Mouse (Mus musculus) thymus, postnatal 36 days (tissue): ENCODE data around the gene Klf3.

Source experiments
- DNase-seq, 2 experiments: peaks; one replicate each; pipeline ENCODE4 v3.0.0; 2022; ENCODE audit warnings: mixed read lengths in 2 of 2

Gene Klf3

DNA sequence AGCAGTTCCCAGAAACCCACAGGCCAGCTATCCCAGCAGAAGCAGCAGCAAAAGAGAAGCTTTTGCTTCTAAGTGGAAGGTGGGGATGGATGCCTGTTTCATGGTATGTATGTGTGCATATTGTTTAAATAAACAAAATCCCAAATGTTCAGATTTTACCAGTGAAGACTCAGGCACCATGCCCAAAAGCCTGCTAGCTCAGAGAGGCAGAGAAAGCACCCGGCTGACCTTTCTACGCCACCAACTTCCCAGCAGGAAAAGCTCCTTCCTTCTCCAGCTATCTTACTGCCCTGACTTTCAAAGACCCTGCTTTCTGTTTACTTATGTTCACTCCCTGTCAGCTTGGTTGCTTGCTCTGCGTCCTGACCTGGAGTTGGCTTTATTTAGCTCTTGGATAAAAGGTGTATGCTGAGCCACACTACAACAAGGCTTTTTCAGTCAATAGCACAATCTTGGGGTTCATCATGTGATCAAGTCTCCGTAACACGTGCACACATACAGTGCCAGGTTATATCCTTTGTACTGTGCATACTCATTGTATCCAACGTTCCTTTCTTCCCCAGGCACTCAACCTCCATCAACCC is 35.9 kb downstream of the Klf3 start:
- DNase-seq, result no peak

DNA sequence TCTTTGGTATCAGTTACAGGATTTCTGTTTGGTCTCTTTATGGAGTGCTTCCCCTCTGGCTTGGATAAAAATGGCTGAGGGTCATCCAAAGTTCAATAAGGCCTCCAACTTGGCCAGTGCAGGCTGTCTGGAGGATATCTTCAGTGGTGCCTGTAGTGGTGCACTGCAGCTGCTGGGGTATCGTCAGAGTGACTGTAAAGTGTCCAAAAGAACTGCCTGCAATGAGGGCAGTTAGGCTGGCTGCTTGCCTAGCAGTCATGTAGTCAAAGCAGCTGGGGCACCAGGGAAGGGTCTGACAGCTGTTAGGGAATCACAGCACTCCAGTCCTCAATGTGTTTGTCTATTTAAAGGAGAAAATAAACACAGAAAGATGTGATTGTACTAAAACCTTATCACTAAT is 36.9 kb downstream of the Klf3 start:
- DNase-seq, result no peak

DNA sequence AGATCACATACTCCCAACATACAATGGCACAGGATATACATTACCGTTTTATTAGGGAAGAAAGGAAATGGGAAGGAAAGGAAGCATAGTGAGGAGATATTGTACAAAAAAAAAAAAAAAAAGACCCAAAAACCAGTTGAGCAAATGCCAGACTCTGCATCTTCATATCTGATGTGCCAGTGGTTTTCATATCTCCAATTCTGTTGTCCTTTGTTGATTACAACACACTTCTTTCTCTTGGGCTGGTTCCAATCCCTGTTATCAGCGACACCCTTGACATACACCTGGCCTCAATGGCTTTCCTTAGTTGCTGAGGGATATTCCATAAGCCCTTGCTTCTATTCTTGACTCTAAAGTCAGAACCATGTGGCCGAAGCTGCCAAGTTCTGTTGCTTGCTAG is 41.4 kb downstream of the Klf3 start:
- DNase-seq, result no peak

DNA sequence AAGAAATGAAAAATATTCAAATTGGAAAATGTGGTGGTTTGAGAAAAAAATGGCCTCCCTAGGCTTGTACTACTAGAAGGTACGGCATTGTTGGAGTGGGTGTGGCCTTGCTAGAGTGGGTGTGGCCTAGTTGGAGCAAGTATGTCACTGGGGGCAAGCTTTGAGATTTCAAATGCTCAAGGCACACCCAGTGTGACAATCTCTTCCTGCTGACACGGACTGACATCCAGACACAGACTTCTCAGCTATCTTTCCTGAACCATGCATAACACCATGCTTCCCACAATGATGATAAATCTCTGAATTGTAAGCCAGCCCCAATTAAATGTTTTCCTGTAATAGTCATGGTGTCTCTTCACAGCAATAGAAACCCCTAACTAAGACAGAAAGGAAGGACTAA is 44.1 kb downstream of the Klf3 start:
- no peak for DNase-seq

DNA sequence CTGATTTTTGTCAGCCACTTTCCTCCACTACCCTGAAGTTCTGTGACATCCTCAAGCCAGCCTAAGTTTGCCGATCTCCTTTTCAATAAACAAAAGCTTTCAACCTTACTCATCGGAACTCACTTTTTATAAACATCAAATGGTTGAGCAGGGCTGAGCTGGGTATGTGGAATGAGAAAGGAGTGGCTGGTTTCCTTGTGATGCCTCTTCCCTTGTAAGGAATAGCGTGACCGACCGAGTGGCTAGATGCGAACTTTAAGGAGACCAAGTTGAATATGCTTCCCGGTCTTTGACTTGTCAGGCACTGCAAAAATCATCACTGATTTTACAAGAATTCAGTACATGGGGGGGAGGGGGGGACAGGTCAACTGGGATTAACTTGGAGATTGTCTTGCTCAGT is 46.7 kb downstream of the Klf3 start:
- no peak for DNase-seq

DNA sequence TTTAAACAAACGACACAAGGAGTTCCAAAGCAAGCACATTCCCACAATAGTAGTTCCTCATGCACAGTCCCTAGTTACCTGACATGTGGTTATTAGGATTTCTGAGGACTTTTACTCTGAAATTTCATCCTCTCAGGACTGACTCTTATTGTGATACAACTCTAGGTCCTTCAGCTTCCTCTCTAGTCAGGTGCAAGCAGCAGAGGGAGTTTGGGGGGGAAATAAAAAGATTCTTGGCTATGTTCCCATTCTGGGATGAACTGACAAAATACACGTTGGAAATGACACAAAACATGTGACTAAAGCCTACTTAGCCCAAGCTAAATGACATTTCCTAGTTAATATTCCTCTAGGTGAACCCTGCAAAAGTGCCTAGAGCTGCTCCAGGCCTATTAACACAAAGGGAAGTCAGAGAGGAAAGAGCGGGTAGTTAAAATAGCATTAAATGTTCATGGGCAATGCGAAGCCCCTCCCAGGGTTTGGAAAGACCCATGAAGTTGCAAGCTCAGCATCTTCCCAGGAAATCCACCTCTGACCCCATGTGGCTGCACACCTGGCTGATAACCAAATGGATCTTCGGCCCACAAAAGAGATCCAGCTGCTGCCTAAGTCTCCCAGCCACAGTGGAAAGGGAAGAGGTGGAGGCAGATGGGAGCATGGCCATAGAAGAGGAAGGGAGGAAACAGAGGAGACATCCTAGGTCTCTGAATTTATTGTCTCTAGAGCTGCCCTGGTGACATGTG is 49.6 kb downstream of the Klf3 start:
- DNase-seq, result no peak

DNA sequence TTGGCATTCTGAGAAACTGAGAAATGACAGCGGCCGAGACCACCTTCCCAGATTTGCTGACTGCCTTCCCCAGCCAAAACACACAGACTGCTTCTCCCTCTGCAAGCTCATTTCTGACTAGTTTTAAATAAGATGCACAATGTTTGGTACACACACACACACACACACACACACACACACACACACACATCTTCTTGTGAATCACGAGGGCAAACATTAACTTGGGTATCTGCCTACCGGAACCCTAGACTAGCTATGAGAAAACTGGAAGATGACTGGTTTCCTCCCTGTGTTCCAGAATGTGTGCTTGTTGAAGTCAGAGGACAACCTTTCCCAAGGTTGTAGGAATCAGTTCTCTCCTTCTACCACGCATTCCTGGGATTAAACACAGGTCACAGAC is 50.2 kb downstream of the Klf3 start:
- no peak for DNase-seq

DNA sequence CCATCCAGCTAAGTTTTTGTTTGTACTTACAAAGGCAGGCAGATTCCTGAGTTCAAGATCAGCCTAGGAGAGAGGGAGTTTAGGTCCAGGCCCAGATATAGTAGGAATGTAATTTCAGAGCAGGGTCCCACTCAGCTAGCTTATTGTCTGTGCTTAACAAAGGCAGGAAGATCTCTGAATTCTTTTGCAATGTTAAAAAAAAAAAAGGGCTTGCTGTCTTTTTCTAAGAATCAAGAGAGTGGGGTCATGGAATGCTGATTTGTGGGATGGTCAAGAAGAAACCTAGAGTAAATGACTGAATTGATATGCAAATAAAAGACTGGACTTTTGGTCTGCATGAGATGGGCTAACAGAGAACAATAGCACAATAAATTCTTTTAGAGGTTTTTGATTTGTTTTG is 52.0 kb downstream of the Klf3 start:
- no peak for DNase-seq

DNA sequence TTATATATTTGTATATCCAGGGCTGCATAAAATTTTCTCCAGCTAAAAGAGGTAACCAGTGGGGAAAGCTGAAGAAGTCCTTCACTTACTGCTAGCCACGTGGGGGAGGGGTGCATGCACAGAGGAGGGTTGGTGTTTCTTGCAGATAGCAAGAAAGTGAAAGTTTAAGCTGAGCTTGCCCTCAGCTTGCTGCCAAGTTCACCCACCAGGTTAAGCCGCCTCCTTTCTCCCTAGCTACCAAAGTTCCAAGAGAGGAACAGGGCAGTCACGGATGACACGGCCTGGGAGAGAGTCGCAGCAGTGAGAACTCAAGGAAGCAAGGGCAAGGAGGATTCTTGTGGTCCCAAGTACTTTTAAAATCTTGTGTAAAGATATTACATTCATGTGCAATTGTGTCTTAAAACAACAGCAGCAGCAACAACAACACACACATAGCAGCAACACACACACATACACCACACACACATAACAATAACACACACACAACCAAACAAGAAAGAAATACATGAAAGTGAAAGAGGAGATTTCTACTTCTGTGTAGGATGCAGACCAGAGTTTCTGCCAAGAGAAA is 57.8 kb downstream of the Klf3 start:
- DNase-seq, result peak; percentile 57 to 64

DNA sequence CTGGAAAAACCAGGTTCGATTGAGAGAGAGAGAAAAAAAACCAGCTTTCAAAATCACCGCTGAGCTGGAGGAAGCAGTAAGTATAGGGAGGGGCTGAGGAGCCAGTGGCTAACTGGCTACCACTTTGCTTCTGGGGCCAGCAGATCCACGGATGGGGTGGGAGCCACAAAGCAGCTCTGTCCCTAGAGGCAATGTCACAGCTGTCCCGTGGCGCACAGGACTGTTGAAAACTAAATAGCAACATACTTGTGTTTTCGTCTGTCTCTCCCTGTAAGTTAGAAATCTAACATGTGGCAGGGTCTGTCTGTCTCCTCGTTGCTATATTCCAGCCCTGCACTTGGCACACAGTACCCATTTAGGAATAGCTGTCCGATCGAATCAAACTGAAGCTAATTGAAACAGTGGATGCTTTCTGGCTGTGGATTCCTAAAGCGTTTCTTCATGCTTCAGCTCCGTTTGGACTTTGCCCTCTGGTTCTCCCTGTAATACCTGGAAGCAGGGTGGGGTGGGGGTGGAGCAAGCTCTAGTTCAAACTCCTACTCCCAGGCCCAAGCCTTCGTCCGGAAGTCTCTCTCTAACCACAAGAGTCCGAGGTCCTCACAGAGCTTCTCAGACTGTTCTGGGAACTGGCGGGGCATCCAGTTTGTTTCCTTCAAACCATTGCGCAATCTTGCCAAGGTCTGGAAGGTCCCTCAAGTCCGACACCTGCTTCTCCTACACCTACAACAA is 58.4 kb downstream of the Klf3 start:
- DNase-seq, result peak in 1 of 2 experiments; percentile 46

DNA sequence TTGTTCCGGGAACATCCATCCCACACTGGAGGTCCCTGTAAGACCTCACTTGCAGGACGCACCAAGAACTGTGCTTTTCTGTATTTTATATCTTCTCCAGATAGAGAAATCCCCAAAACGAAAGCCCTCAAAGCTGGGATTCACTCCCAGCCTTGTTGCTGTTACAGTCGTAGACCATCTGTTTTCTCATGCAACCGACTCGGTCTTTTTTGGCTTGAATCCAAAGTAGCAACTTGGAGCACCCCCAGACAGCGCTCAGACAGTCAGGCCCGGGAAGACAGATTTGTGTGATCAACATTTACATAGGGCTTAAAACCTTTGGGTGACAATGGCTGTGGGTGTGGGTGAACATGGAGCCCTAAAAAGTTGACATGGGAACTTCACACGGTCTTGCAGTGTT is 59.1 kb downstream of the Klf3 start:
- no peak for DNase-seq

DNA sequence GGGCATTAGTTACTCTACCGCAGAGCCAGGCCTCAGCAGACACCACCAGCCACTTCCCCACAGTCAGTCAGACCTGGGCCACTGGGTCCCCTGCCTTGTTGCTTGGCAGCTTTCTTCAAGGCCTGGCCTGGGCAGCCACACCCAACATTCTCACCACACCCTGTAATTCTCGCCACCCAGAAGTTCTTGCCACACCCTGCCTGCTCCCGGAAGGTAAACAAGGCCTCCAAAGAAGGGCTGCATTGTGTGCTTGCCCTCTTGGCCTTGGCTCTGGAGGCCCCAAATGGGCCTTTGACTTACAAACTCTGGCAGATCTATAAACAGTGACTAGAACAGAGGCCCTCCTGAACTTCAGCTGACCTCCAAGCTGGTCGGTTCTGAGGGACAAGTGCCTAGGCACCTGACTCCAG is 61.5 kb downstream of the Klf3 start:
- DNase-seq, result peak in 1 of 2 experiments; percentile 42

DNA sequence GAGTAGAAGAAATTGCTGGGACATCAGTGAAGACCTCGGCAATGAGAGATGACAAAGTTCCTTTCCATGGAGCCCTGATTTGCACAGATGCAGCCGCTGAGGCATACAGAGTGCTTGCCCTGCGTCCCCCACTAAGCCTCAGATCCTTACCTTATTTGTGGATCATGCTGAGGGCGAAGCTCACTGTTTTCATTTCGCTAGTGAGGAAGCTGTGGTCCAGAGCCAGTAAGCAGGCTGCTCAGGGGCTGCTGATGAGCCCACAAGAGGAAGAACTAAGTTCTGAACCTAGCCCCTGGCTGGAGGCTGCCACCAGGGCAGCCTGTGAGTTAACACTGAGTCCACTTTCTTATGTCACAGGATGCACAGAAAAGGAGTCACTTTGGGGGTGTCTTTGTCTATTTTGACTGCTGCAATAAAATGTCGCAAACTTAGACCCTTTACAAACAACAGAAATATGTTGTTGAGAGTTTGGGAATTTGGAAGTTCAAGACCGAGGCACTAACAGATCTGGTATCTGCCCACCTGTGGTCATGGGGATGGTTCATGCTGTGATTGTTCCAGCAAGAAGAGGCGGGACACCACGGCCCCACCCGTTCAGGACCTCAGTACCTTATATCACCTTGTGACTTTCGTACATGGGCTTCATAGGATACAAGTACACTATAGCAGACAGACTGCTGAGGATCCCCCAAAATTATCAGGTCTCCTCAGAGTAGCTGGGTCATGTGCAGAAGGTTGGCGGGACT is 62.2 kb downstream of the Klf3 start:
- no peak for DNase-seq

DNA sequence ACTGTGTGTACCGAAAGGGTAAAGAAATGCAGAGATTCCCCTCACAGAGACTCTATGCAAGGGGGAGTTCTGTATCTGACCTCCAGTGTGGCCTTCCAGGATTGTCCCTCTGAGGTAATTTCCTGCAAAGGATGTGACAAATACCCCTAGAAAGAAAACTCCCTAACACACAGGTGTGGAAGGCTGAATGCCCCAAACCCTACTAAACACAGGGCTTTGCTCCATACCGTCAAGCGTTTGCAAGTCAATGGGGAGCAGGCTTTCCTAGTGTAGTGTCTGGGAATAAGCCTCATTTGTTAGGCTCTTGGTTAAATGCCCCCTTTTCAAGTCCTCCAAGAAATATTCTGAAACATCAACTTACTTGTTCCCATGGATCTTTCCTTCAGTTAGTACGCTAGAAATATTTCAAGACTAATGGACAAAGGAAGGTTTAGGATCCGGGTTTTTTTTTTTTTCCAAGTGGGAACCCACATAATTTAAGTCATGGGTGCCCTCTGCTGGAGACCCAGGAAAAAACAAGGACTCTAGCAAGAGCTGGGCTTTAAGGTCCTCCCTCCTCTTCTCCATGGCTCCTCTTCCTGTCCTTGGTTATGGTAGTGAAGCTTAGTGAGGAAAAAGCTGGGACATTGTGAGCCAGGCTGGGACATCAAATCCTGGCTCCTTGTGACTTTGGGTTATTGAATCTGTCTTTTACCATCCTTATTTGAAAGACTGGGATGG is 63.3 kb downstream of the Klf3 start:
- DNase-seq, result peak; percentile 68 to 69

DNA sequence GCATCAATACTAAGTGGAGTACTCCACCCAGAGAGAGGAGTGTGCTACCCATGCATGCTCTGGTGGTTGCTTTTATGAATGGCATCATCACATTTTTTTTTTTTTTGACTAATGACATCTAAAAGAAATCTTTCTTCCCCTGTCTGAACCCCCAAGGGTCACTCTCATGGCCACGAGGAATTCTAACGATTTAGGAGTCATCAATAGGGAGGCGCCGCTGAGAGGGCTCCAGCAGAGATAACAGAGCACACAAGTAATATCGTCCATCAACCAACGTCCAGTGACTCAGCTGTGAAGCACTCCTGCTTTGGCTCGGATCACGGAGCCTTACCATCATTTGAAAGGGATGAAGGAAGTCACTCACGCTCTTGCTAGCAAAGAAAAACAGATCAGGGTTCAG is 63.9 kb downstream of the Klf3 start:
- no peak for DNase-seq

DNA sequence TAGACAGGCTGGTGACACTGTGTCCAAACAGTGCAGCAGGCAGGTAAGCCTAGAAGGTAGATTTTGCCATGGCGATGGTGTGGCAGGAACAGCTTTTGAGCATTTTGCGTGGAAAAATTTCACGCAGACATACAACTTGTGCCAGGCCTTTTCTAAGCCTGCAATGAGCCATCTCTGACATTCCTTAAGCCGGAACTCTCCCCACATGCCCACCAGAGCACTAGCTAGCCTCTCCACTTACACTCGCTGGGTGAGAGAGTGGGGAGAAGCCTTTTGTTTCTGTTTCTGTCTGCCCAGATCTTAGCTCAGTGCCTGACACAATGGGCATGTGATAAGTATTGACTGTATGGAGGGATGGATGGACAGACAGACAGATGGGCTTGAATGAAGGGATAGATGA is 64.4 kb downstream of the Klf3 start:
- no peak for DNase-seq

DNA sequence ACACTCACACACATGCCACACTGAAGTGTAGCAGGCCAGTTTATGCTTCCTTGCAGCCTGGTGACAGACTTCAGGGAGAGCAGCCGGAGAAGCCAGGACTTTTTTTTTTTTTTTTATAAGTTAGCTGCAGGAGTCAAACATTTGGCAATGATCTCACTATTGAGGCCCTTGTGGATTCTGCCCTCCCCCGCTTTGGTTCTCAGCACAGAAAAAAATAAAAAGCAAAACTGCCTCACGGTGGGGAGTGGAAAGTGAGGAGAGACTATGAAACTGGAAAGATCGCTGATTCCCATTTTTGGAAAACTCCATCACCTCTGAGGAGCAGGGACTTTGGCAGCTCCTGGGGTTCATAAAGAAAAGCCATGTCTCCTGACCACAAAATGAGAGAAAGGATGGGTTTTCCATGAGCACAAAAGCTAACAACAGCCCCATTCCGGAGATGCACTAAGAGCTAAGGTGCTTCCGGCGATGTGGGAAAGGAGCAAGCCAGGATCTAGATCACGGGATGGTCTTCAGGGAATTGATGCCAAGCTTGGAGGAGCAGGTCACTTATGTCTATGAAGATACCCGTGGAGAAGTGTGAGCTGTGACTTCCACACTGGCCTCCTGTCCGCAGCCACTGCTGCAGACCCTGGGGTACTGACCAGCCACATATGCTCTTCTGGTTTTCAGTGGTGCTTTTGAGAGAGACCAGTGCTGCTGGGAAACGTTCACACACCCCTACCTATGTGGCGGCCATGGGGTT is 73.1 kb downstream of the Klf3 start:
- DNase-seq, result no peak

DNA sequence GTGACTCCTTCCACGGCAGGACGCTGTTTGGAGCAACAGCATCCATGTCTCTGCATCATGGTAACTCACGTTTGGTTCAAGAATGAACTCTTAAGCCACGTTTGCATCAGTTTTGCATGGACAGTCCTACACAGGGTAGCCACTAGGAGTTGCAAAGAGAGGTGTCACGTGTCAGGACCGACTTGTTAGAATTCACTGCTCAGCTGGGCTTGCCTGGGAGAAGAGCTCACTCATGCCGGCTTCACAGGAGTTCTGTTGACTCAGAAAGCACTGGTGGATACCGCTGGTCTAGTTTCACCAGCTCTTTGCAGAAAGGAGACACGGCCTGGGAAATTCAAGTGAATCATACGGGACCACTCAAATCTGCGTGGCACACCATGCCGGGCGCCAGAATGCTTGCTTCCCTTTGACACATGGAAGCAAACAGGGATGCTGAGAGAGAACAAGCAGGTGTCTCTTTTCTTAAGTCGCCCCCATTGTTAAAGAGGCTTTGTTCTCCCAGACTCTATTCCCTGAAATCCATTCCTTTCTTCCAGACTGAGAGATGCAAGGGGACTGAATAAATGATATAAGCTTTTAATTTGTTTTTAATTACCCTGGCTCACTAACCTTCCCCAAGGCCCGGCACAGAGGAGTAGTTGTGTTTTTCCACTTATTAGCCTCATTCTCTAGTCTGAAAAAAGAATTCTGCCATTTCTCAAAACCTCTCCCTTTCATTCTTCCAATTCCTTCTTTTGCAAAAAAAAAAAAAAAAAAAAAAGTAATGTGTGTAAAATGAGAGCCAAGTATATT is 74.2 kb downstream of the Klf3 start:
- no peak for DNase-seq

DNA sequence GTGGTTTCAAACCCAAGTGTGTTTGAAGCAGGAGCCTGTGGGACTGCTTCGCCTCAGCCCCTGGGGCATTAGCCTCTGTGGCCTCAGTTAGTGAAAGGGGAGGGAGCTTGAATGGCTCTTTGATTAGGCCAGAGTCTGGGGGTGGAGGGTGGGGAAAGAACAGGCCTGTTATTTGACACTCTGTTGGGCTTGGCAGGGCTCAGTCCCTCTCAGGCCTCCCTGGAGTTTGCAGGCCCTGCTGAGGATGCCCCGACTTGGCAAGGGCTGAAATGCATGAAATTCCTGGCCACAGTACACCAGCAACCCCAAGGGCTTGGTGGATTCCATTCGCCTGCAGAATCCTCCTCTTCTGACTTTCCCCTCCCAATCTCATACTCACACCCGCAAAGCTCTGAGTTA is 74.8 kb downstream of the Klf3 start:
- no peak for DNase-seq

DNA sequence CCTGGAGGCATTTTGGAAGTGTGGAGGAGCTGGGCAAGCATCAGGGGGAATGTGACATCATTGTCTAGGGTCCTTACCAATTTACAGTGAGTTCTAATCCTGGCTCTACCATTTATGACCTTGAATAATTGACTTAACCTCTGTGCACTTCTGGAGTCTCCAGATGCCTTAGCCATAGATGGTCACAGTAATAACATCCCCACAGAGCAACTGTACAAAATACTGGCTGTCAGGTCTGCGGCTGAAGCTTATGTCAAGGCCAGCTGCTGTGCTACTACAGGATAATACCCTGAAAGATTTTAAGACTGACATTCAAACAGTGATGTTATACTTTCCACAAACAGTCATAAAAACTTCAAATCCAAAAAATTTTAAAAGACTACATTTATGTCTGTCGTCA is 75.3 kb downstream of the Klf3 start:
- no peak for DNase-seq

DNA sequence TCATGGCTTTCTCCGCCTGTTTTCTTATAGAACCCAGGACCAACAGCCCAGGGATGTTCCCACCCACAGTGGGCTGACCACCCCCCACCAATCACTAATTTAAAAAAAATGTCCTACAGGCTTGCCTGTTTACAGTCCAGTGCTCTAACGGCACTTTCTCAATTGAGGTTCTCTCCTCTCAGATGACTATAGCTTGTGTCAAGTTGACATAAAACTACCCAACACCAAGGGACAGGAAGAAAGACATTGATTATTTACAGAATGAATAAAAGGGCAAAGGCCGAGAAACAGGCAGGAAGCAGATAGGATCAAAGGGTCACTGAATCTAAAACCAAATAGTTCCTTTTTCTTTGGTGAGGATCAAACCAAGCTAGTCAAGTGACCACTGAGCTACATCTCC is 76.1 kb downstream of the Klf3 start:
- DNase-seq, result no peak
